Mouse (Mus musculus): Measurements from ENCODE around the gene Spns2. TPM values are rescaled to one million over a fixed set of nuclear protein-coding genes. Genes with fewer than 3 reads are reported as not detected.

Gene Spns2
- polyA plus RNA-seq, 1 experiment from 2014 or later: 4.1 TPM

DNA sequence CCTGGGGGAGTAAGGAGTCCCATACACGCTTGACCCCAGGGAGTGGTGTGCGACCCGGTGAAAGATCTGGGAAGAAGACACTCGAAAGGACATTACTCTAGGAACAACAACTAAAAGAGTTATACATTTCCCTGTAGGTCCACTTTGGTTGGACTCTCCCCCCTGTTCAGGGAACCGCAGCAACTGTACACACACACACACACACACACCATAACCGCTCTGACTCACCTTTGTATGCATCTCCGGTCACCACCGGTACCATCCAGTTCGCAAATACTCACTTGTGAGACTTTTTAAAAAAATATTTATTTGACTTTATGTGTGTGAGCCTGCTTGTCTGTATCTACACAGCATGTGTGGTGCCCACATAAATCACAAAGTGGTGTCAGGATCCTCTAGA, 77.8 kb downstream of the Spns2 start:
- peak overlapping the region; percentile 51 for H3K4me3 ChIP-seq (ENCODE audit: low read depth, low read length)

DNA sequence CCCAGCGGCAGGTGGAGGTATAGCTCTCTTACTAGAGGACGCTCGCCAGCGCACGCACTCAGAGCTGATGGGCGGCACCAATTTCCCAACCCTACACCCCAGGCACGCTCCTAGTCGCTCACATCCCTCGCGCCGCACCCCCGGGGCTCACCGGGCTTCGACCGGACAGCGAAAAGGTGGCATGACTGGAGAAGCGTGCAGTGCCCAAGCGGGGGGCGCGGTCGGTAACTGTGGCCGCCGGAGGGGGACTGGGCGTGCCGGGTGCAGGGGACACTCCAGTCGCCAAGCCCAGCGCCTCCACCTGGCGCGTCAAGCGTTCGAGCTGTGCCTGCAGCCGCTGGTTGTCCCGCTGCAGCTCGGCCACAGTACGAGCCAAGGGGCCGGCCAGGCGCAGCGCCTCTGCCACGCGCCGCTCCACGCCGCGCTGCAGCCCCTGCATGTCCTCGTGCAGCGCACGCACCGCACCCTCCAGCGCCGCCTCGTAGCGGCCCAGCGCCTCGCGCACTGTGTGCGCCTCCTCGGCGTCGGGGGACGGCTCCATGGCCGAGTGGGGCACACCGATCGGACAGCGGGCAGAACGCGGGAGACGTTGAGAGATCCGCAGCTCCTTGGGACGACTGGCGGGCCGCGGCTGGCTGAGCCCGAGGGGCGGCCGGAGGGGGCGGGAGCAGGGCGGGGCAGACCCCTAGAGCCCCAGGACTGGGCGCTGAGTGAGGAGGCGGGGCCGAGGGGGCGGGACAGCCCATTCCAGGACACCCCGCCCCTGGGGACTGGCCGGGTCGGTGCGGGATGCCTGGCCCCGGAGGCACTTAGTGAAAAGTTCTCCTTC, 78.4 kb downstream of the Spns2 start, which contains the start of gene Smtnl2:
Gene Smtnl2 (minus strand): TSS at position 621 of the 829 bp plus-strand sequence.
- Histone ChIP-seq H3K4me3 (ENCODE audit: low read depth, low read length) (peak within 1 kb of the TSS; percentile 51), H3K4me1 (ENCODE audit: insufficient read depth) (peaks cover 18% of the 10 kb centered on the region), H3K9ac (replicated peaks) (peak within 1 kb of the TSS; percentile 54), H3K9me3 (ENCODE audit: low read length) (no peaks in the 10 kb centered on the region), H3K36me3 (replicated peaks; ENCODE audit: insufficient read depth, low read length) (no peaks in the 10 kb centered on the region), H3K4me2 (ENCODE audit: low read depth, low read length) (peak within 1 kb of the TSS; percentile 94), H3K27me3 (ENCODE audit: insufficient read depth, low read length) (peaks cover 12% of the 10 kb centered on the region; the same call in 1 of the 2 replicates), H3K27ac (ENCODE audit: low read depth) (no peak within 1 kb of the TSS)
- no peak for TF ChIP-seq EP300 (IDR thresholded peaks at IDR 0.05; ENCODE audit: low read depth)
- TF ChIP-seq CTCF (IDR thresholded peaks at IDR 0.05; ENCODE audit: low read depth): no peak; the same call in 1 of the 2 replicates
- peak; percentile 89 for ATAC-seq
- WGBS (ENCODE audit: insufficient replicate concordance): 2% methylated on average over 80 of the region's 86 CpGs
- peak; percentile 88 for DNase-seq

More for the DNA sequence above, 77.8 kb downstream of the Spns2 start:
- H3K27me3 ChIP-seq (ENCODE audit: insufficient read depth, low read length): peaks cover 12% of the 10 kb centered on the region; the same call in 1 of the 2 replicates
- ATAC-seq: peak; percentile 25; the same call in 1 of the 2 replicates
- no peak overlapping the region; the same call in 1 of the 2 replicates for H3K9ac ChIP-seq (replicated peaks)
- no peak overlapping the region for H3K27ac ChIP-seq (ENCODE audit: low read depth)
- peak overlapping the region; percentile 94 for H3K4me2 ChIP-seq (ENCODE audit: low read depth, low read length)
- no peaks in the 10 kb centered on the region for H3K9me3 ChIP-seq (ENCODE audit: low read length)
- 25% methylated on average over 9 of the region's 9 CpGs for WGBS (ENCODE audit: insufficient replicate concordance)
- no peaks in the 10 kb centered on the region for H3K36me3 ChIP-seq (replicated peaks; ENCODE audit: insufficient read depth, low read length)
- peaks cover 18% of the 10 kb centered on the region for H3K4me1 ChIP-seq (ENCODE audit: insufficient read depth)
- no peak for DNase-seq
- TF ChIP-seq CTCF (IDR thresholded peaks at IDR 0.05; ENCODE audit: low read depth) (no peak), EP300 (IDR thresholded peaks at IDR 0.05; ENCODE audit: low read depth) (no peak)

DNA sequence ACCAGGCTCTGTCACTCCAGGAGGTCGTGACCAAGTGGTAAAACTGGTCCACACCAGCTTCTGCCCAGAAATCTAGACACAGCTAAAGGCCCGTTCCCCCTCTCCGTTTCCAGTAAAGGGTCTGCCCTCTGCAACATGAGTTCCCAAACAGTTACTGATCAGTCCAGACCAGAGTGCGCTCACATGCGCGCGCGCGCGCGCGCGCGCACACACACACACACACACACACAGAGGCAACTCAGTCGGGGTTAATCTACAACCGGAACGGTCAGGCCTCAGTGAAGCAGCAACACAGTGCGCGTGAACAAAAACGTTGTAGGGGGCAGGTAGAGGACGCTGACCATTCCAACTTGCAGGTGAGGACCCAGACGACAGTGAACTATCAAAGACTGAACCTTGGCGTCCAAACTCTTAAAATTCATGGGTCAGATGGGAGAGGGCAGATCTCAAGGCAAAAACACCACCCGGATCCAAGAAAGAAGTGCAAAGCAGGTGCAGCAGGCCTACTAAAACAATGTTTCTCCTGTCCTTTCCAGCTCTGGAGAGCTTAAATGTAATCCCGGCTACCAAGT, 79.1 kb downstream of the Spns2 start:
- no peaks in the 10 kb centered on the region for H3K9me3 ChIP-seq (ENCODE audit: low read length)
- H3K4me1 ChIP-seq (ENCODE audit: insufficient read depth): peaks cover 16% of the 10 kb centered on the region
- DNase-seq: peak; percentile 44
- H3K36me3 ChIP-seq (replicated peaks; ENCODE audit: insufficient read depth, low read length): no peaks in the 10 kb centered on the region
- TF ChIP-seq CTCF (IDR thresholded peaks at IDR 0.05; ENCODE audit: low read depth): peak; percentile 45; the same call in 1 of the 2 replicates
- TF ChIP-seq EP300 (IDR thresholded peaks at IDR 0.05; ENCODE audit: low read depth): no peak
- peak; percentile 63 for ATAC-seq
- no peak overlapping the region for H3K27ac ChIP-seq (ENCODE audit: low read depth)
- H3K27me3 ChIP-seq (ENCODE audit: insufficient read depth, low read length): peaks cover 12% of the 10 kb centered on the region; the same call in 1 of the 2 replicates
- H3K4me3 ChIP-seq (ENCODE audit: low read depth, low read length): peak overlapping the region; percentile 51
- 2% methylated on average over 25 of the region's 25 CpGs for WGBS (ENCODE audit: insufficient replicate concordance)
- H3K4me2 ChIP-seq (ENCODE audit: low read depth, low read length): peak overlapping the region; percentile 94
- H3K9ac ChIP-seq (replicated peaks): peak overlapping the region; percentile 54; the same call in 1 of the 2 replicates

DNA sequence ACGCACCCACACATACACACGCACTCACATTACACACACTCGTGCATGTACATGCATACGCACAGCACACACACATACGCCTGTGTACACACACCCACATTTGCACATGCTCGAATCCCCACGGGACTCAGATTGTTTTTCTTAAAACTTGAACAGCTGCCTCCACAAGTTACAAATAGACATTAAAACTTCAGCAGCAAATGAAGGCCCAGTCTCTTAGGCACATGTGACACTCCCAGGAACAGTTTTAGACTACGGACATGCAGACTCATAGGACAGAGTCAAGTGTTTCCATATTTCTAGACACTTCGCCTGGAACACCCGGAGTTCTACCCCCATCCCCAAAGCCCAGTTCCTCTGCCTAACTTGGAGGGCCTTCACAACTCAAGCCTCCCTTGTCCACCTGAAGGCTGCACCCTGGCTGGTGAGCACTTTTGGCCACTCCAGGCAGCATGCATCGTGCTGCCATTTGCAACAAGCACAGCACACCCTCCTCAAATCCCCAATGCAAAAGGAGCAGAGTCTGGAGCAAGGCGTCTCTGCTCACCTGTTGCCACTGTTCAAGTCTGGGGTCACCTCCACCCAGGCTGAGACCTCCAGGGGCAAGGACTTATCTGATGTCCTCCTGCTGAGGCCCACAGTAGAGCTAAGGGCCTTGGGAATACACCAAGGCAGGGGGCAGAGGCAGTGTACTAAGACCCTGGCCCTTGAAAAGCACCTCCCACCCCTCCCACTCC, 79.9 kb downstream of the Spns2 start:
- ATAC-seq (no peak), DNase-seq (no peak)
- Histone ChIP-seq H3K4me3 (ENCODE audit: low read depth, low read length) (no peak overlapping the region), H3K27me3 (ENCODE audit: insufficient read depth, low read length) (peaks cover 12% of the 10 kb centered on the region; the same call in 1 of the 2 replicates), H3K4me1 (ENCODE audit: insufficient read depth) (peaks cover 11% of the 10 kb centered on the region), H3K9me3 (ENCODE audit: low read length) (no peaks in the 10 kb centered on the region), H3K36me3 (replicated peaks; ENCODE audit: insufficient read depth, low read length) (no peaks in the 10 kb centered on the region), H3K27ac (ENCODE audit: low read depth) (no peak overlapping the region), H3K4me2 (ENCODE audit: low read depth, low read length) (peak overlapping the region; percentile 94), H3K9ac (replicated peaks) (no peak overlapping the region)
- TF ChIP-seq EP300 (IDR thresholded peaks at IDR 0.05; ENCODE audit: low read depth) (no peak), CTCF (IDR thresholded peaks at IDR 0.05; ENCODE audit: low read depth) (no peak)
- WGBS (ENCODE audit: insufficient replicate concordance): 75% methylated on average over 12 of the region's 12 CpGs

DNA sequence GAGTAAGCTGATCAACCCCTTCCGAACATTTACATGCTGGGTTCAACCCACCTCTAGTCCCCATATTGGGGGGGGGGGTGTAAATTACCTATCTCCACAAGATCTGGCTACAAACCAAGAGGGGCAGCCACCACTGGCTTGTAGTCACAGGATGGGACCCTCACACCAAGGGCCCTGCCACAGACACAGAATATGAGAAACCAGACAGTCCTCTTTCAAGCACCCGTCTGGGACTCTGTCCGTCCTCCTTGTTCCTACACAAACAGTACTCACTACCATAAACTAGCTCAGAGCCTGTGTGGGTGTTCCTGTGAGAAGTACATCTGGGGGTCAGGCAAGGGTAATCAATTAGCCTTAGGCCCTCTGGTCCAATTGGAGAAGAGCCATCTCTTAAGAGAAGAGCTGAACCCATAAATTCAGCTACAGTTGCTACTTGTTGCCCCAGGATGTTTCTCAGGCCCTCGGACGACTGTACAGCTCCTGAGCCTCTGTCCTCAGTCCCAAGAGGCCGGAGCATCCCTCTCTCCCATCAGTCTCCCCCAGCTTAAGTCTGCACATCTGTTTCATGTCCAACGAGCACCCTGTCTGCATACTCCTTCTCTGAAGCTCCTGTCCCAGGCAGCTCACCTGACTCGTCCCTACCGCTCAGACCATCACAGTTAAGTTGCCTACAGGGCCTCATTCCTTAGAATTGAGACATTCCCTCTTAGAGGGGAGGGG, 81.1 kb downstream of the Spns2 start:
- H3K27me3 ChIP-seq (ENCODE audit: insufficient read depth, low read length): peaks cover 12% of the 10 kb centered on the region; the same call in 1 of the 2 replicates
- H3K4me2 ChIP-seq (ENCODE audit: low read depth, low read length): 0 out of 2 replicates have a peak overlapping the region, but pooled peaks have one; percentile 9
- WGBS (ENCODE audit: insufficient replicate concordance): 75% methylated on average over 9 of the region's 9 CpGs
- peaks cover 11% of the 10 kb centered on the region for H3K4me1 ChIP-seq (ENCODE audit: insufficient read depth)
- H3K9ac ChIP-seq (replicated peaks): no peak overlapping the region
- no peaks in the 10 kb centered on the region for H3K9me3 ChIP-seq (ENCODE audit: low read length)
- no peak for DNase-seq
- TF ChIP-seq CTCF (IDR thresholded peaks at IDR 0.05; ENCODE audit: low read depth): no peak
- no peak for TF ChIP-seq EP300 (IDR thresholded peaks at IDR 0.05; ENCODE audit: low read depth)
- no peak overlapping the region for H3K27ac ChIP-seq (ENCODE audit: low read depth)
- no peak overlapping the region for H3K4me3 ChIP-seq (ENCODE audit: low read depth, low read length)
- ATAC-seq: no peak
- no peaks in the 10 kb centered on the region for H3K36me3 ChIP-seq (replicated peaks; ENCODE audit: insufficient read depth, low read length)

All from liver, postnatal 0 days (tissue).